Mouse (Mus musculus) kidney, postnatal 25 days (tissue): ENCODE results near the gene Dab2ip.

Experiments used
- DNase-seq, 2 experiments: peaks; one replicate each; pipeline ENCODE4 v3.0.0; 2021; ENCODE audit warnings: mixed read lengths in 2 of 2

Dab2ip gene

GRCm38 (mm10) chr2:35720550-35720949 is 162.5 kb downstream of the Dab2ip start:
- no peak for DNase-seq

DNA sequence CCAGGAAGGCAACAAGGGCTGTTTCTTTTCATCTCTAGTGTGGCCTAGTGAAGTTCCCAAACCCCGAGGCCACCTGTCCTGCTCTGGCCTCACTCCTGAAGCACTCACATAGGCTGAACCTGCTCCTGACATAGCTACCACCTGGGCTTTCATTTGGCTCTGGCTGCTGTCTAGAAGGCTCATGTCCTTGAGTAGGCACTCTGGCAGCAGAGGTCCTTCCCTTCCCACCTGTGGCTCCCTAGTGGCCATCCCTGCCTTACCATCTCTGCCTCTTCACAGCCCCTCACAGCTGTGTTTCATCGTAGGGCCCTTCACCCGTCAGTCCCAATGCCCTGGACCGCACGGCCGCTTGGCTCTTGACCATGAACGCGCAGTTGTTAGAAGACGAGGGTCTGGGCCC is 162.9 kb downstream of the Dab2ip start:
- no peak for DNase-seq

GRCm38 (mm10) chr2:35722821-35723220 is 164.8 kb downstream of the Dab2ip start:
- DNase-seq = no peak

GRCm38 (mm10) chr2:35723267-35723666 is 165.2 kb downstream of the Dab2ip start:
- DNase-seq = no peak

- peak; percentile 59 to 70 for DNase-seq
Observed at GRCm38 (mm10) chr2:35723691-35724090, 165.6 kb downstream of the Dab2ip start.

DNA sequence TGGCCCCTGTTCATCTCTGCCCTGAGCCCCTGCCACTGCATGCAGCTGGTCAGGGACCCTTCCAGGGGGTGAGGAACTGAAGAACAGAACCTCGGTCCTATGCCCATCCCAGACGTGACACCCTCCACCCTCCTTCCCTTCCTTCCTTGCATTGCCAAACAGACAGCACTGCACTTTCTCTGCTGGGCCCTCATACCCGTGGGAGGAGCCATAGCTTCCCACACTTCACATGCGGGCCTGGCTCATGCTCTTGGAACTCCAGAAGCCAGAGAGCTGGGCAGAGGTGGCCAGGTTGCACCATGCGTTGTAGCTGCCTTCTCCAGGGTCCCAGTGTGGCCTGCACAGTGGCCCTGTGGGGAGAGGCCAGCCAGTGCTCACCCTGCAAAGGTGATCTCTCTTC is 170.6 kb downstream of the Dab2ip start:
- DNase-seq = peak in 1 of 2 experiments; percentile 51

GRCm38 (mm10) chr2:35729077-35730065 is 171.3 kb downstream of the Dab2ip start:
- peak; percentile 82 to 88 for DNase-seq

DNA sequence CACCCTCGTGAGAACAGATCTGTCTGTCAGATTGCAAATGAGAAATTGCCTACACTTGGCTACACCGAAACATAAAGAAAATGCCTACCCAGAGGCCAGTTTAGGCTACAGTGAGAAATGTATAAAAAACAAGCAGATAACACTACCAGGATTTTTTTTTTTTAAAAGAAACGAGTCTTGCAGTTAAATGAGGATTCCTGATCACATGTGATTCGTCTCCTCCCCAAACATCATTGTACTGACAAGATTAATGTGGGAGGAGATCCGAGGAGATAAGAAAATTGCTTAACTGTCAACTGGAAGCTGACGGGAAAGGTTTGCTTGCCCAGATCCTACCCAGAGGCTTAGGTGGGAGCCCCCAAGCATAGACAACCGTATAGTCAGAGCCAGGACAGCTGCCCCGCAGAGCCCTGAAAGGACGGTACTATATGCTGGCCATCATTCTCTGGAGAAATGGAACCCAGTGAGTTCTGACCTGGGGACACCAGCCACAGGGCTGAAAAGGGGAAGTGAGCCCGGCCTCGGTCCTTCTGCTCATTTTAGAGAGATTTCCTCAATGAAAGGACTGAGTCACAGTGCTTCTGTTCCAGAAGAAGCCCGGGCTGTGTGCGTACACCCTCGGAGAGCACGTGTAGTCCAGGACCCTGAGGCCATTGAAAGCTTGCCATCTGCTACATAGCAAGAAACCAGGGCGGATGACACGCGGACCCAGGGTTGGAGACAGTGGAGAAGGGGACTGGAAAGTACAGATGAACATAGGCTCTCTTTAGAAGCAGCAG is 173.8 kb downstream of the Dab2ip start:
- DNase-seq = no peak

DNA sequence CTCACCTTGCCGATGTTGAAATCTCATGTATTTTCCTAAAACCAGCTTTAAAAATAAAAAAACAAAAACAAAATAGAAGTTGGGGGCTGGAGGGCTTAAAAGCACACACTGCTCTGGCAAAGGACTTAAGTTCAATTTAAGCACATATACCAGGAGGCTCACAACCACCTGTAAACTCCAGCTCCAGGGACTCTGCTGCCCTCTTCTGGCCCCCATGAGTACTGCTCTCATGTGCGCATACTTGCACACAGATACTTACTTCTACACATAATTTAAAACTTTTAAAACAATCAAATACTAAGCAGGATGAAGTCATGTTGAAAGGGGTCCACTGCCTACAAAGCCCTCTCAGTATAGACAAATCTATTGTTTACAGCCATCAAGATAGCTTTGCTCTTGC is 176.9 kb downstream of the Dab2ip start:
- DNase-seq = peak in 1 of 2 experiments; percentile 30

DNA sequence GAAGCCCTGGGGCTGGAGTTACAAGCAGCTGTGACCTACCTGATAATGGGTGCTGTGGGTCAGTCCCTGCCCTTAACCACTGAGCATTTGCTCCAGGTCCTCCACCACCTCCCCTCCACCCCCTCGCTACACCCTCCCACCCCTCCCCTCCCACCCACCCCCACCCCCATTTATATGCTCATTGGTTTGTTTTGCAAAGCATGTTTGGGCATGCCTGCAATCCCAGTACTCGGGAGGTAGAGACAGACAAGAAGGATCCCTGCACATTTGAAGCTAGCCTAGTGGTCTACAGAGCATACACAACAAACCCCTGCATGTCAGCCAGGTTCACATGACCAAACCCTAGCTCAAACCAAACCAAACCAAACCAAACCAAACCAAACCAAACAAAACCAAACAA is 178.0 kb downstream of the Dab2ip start:
- no peak for DNase-seq

DNA sequence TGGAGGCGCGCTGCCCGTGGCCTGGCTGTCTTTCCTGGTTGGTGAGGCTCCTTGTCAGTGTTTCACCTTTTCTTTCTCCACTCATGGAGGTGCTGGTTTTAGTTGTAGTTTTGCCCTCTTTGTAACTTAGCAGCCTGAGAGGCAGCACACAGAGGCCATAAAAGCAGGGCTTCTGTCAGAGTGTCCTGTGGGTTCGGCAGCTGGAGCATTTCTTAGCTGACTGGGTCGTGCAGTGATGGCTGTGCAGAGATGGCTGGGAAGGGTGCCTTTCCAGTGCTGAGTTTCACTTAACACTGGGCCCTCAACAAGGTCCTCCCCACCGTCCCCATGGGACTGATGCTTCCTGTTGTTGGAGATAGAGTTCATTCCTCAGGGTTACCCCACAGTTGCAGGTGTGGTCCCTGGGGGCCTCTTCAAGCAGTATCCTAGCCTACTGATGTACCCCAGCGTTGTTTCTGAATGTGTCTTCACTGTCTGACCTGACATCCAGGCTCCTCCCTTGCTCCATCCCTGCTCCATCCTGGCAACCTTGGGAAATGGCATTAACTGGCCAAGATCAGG is 179.5 kb downstream of the Dab2ip start:
- peak in 1 of 2 experiments; percentile 47 for DNase-seq

- peak in 1 of 2 experiments; percentile 42 for DNase-seq
Observed at GRCm38 (mm10) chr2:35739669-35740254, 181.7 kb downstream of the Dab2ip start.

GRCm38 (mm10) chr2:35745876-35746275 is 187.8 kb downstream of the Dab2ip start:
- no peak for DNase-seq

DNA sequence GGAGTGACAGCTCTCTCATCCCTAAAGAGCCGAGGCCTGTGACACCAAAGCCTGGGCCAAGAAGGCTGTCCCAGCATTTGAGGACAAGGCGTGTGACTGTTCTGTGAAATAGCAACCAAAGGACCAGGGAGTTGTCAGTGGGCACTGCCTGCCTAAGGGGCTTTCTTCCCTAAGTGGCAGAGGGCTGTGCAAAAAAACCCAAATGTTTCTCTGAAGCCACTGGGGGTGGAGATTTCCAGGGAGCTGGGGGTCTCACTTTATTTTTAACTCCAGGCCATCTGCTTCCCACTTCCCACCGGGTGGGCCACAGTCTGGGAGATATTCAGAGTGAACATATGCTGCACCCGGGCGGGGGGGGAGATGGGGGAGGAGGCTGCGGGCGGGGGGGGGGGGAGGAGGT is 188.6 kb downstream of the Dab2ip start:
- DNase-seq = no peak

- no peak for DNase-seq
Observed at GRCm38 (mm10) chr2:35747371-35748035, 189.4 kb downstream of the Dab2ip start.

- no peak for DNase-seq
Observed at GRCm38 (mm10) chr2:35750533-35751141, 192.6 kb downstream of the Dab2ip start.

DNA sequence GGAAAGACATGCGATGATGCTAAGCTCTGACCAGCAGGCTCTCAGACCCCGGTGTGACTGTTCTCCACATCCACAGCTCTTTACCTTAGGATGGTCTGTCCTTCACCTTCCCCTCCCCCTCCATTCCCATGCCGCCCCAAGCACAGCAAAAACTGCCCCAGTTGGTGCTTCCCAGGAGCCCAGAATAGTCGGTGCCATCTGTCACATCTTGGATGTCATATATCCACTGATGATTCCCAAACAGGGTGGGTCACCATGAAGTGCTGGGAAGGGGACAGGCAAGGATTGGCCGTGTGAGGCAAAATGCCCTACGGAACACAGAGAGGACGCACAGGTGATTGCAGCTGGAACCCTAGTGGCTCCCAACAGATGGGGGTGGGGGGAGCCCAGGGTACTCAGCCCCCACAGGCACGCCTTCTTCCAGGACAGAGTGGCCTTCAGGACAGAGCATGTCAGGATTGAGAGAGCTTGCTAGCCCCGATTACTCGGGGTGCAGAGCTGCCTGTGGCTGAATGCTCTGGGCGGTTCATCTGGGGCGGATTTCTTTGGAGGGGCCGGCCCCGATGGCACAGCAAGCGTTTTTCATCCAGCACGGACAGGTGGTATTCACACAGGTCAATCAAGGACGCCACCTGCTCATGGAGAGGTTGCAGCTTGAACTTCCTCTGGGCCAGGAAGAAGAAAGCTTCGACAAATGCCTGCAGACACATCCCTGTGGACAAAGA is 193.9 kb downstream of the Dab2ip start:
- DNase-seq = no peak

GRCm38 (mm10) chr2:35756467-35756866 is 198.4 kb downstream of the Dab2ip start:
- no peak for DNase-seq

GRCm38 (mm10) chr2:35760352-35760751 is 202.3 kb downstream of the Dab2ip start:
- no peak for DNase-seq

DNA sequence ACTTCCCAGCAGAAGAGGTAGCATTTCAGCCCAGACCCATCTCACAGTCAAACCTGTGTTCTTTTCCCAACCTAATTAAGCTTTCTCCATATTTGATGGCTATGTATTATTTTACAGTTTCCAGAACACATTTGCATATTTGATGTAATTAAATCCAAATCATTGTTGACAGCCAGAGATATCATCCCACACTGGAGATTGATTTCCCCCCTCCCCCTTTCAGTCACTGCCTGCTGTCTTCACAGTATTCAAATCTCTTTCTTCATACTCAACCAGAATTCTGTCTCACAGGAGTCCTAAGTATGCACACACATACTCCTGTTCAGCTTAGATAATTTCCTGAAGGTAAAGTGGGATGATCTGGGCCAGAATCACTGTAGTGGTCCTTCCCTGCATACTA is 202.8 kb downstream of the Dab2ip start:
- DNase-seq = no peak

DNA sequence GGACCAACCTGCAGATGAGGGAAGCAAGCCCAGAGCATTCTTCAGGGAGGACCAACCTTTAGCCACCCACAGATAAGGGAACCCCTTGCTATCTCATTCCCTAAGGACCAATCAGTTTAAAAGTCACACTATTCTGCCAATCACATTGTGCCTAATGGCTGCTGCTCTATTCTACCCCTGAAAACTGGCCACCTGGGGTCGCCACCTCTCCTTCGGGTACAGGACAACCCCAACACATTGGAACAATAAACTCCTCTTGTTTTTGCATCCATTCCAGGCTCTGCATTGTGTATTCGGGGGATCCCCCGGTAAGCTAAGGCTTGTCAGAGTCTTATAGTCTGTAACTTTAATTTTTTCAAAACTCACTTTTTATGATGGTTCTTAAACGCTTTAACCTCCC is 203.4 kb downstream of the Dab2ip start:
- peak in 1 of 2 experiments; percentile 18 for DNase-seq
